Mouse (Mus musculus): ENCODE results near the gene Ddx1. TPM values are rescaled to one million over a fixed set of nuclear protein-coding genes. Genes with fewer than 3 reads are reported as not detected.

Gene Ddx1
- polyA plus RNA-seq (2015; fragmentation: Nextera tagmentation; extraction: Ambion mirVana) = 72.1 and 81.5 TPM in 2 replicates

DNA sequence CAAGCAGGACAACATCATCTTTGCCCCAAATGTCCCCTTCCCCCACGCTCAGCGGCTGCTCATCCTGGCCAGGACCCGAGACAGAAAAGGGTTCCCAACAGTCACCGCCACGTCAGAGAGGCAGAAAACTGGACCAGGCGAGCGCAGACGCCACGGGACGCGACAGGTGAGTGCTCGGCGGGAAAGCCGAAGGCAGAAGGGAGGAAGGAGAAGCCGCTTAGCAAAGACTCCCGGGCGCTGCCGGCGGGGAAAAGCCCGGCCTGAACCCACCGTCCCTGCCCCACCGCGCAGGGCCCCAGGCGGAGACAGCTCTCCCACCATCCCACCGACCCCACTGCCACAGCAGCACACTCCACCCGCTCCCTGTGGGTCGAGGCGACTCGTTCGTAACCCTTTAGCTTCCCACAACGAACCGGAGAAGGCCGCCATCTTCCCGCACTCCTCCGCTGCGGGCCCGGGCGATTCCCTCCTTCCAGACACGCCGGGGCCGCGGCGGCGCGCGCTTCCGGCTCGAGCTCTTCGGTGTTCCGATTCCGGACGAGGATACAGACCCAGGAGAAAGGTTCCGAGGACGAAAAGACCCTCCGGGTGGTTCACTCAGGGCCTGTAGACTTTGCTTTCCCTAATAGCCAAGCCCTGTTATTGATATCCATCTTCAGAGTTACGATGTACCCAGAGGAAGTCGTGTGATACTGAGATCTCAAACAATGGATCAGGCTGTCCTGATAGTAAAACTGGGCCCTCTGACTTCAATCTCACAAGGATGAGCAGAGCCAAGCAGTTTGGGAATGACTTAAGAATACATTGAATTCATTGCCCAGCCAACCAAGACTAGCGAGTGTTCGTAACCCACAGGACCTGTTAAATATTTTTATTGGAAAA is at the start of gene Ddx1:
TSS of gene Ddx1 (minus strand) at position 523 of the 882 bp plus-strand sequence.

DNA sequence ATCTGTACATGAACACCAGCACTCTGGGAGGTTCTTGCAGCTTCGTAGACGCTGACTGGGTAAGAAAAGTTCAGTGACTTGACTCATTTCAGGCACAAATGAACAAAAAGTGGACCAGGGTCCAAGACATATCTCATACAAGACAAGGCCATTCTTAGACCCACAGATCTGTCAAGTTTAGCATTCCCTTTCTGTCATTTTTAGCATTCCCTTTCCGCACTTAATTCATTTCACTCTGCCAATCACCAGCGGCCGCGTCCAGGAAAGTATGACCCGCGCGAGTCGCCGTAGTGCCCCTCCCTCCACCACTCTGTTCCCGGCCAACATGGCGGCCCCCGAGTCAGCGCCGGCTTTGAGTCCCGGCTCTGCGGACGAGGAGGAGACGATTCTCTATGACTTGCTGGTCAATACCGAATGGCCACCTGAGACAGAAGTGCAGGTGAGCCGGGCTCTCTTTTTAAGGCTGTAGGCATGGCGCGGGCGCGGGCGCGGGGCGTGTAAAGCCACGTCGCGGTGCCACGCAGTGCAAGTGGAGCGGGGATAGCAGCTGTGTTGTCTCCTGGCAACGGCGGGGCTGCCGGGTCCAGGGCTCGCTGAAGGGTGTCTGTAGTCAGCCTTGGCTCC is 19.9 kb upstream of the Ddx1 start, which contains the start of gene Nbas:
TSS of gene Nbas (plus strand) at position 308 of the 624 bp plus-strand sequence.

Other genes with a start within 250 kb of the Ddx1 start
- 11.5 and 12.4 TPM in 2 replicates for gene Nbas, start 19.9 kb upstream of the Ddx1 start, polyA plus RNA-seq (2015; fragmentation: Nextera tagmentation; extraction: Ambion mirVana)

Data from urinary bladder, postnatal 0 days (tissue).